Mouse (Mus musculus) large intestine, adult 2 months (tissue): ENCODE data around the gene Nppc. TPM values are rescaled to one million over a fixed set of nuclear protein-coding genes. Genes with fewer than 3 reads are reported as not detected.

ENCODE experiments used
- polyA plus RNA-seq: library from polyadenylated mRNA; depleted of rRNA; stranded (reverse); fragments of >200 nt; gene quantifications from 2 replicates; pipeline ENCODE4 v1.2.3, GENCODE M21; 2012; rRNA removed

The Nppc gene
- polyA plus RNA-seq, 1 experiment = 0.36 TPM

Other genes with a start within 250 kb of the Nppc start
- gene Nmur1, start 244.3 kb downstream of the Nppc start, polyA plus RNA-seq = 4.4 and 7.5 TPM in 2 replicates
- not detected in 2 replicates for gene Tex44, start 244.2 kb downstream of the Nppc start, polyA plus RNA-seq
- 713 and 836 TPM in 2 replicates for gene Ptma, start 143.8 kb downstream of the Nppc start, polyA plus RNA-seq
- 13.8 and 15.2 TPM in 2 replicates for gene Pde6d, start 87.9 kb downstream of the Nppc start, polyA plus RNA-seq
- gene Cops7b, start 87.7 kb downstream of the Nppc start, polyA plus RNA-seq = 26.6 and 27.9 TPM in 2 replicates
- 9.0 and 11.0 TPM in 2 replicates for gene Dis3l2, start 33.2 kb upstream of the Nppc start, polyA plus RNA-seq